ENCODE assay signal across 18 mouse cellular contexts in genomic region chr6:89381851-89382250, GRCm38 (mm10). TPM values are rescaled to one million over a fixed set of nuclear protein-coding genes. Genes with fewer than 3 reads are reported as not detected.
A peak's percentile ranks its signal among the peaks of the same experiment; 100 is the strongest.
DNase-seq lines count a peak whose midpoint lies in the region; ATAC-seq and TF ChIP-seq lines count a peak whose summit lies in the region.
"Had no signal": no experiment of that assay in that cellular context is flagged by ENCODE, and none has a peak within 500 bp of the region (broad histone marks: within the 10 kb centered on the region; RNA-seq: fewer than 3 reads in every experiment).

No protein-coding gene starts in this region.

- no peak for TF ChIP-seq POLR2A in liver, adult 2 months (IDR thresholded peaks at IDR 0.05; ENCODE audit: extremely low read depth, insufficient read depth, low read length)

- peak overlapping the region; percentile 64 for H3K27ac ChIP-seq in hindbrain, embryonic 10.5 days
- no peak overlapping the region for H3K27ac ChIP-seq in hindbrain, embryonic 16.5 days (ENCODE audit: low read depth, low read length)
- no peak overlapping the region for H3K27ac ChIP-seq in liver, adult 2 months (replicated peaks; ENCODE audit: insufficient read depth, low read depth, low read length)
- H3K27ac ChIP-seq in liver, embryonic 11.5 days (ENCODE audit: low read depth, low read length): no peak overlapping the region
- H3K27ac ChIP-seq: embryonic facial prominence, embryonic 13.5 days; forebrain, embryonic 13.5 days; heart, embryonic 10.5 days; heart, embryonic 15.5 days; hindbrain, postnatal 0 days had no signal

- no peaks in the 10 kb centered on the region for H3K36me3 ChIP-seq in hindbrain, embryonic 10.5 days
- no peaks in the 10 kb centered on the region for H3K36me3 ChIP-seq in hindbrain, embryonic 16.5 days (ENCODE audit: control insufficient read depth, insufficient read depth, low read length)
- no peaks in the 10 kb centered on the region for H3K36me3 ChIP-seq in liver, adult 2 months (ENCODE audit: control insufficient read depth, insufficient read depth, low read length)
- H3K36me3 ChIP-seq in liver, embryonic 11.5 days (ENCODE audit: control insufficient read depth, insufficient read depth, low read length): no peaks in the 10 kb centered on the region
- H3K36me3 ChIP-seq: embryonic facial prominence, embryonic 13.5 days; heart, embryonic 10.5 days; heart, embryonic 15.5 days had no signal

- no peak overlapping the region for H3K4me3 ChIP-seq in hindbrain, embryonic 10.5 days
- no peak overlapping the region for H3K4me3 ChIP-seq in hindbrain, embryonic 16.5 days (ENCODE audit: low read length)
- H3K4me3 ChIP-seq in liver, adult 2 months (ENCODE audit: insufficient read depth, low read depth, low read length): no peak overlapping the region
- no peak overlapping the region for H3K4me3 ChIP-seq in liver, embryonic 11.5 days (ENCODE audit: low read depth, low read length)
- H3K4me3 ChIP-seq: embryonic facial prominence, embryonic 13.5 days; forebrain, embryonic 13.5 days; heart, embryonic 10.5 days; heart, embryonic 15.5 days had no signal

- H3K9ac ChIP-seq in hindbrain, embryonic 16.5 days (ENCODE audit: low read depth, low read length): no peak overlapping the region
- no peak overlapping the region for H3K9ac ChIP-seq in liver, adult 2 months (ENCODE audit: low read depth, low read length)
- no peak overlapping the region for H3K9ac ChIP-seq in liver, embryonic 11.5 days (ENCODE audit: low read depth, low read length)
- H3K9ac ChIP-seq: embryonic facial prominence, embryonic 13.5 days; forebrain, embryonic 13.5 days; heart, embryonic 15.5 days had no signal

- no peak for TF ChIP-seq CTCF in liver, adult 2 months (IDR thresholded peaks at IDR 0.05; ENCODE audit: low read depth, low read length)

- peaks cover 35% of the 10 kb centered on the region for H3K4me1 ChIP-seq in hindbrain, embryonic 10.5 days (replicated peaks)
- no peaks in the 10 kb centered on the region for H3K4me1 ChIP-seq in hindbrain, embryonic 16.5 days (ENCODE audit: control insufficient read depth, insufficient read depth, low read depth, low read length)
- H3K4me1 ChIP-seq in liver, adult 2 months (ENCODE audit: control insufficient read depth, insufficient read depth, low read length): no peaks in the 10 kb centered on the region
- no peaks in the 10 kb centered on the region for H3K4me1 ChIP-seq in liver, embryonic 11.5 days (replicated peaks; ENCODE audit: control insufficient read depth, insufficient read depth, low read length)
- H3K4me1 ChIP-seq: embryonic facial prominence, embryonic 13.5 days; forebrain, embryonic 13.5 days had no signal

- H3K27me3 ChIP-seq in hindbrain, embryonic 10.5 days (ENCODE audit: insufficient read depth, poor library complexity, severe bottlenecking): peaks cover 13% of the 10 kb centered on the region; the same call in 1 of the 2 replicates
- H3K27me3 ChIP-seq in hindbrain, embryonic 16.5 days (replicated peaks; ENCODE audit: control insufficient read depth, insufficient read depth, low read length): no peaks in the 10 kb centered on the region
- H3K27me3 ChIP-seq in liver, adult 2 months (ENCODE audit: control insufficient read depth, insufficient read depth, low read length): no peaks in the 10 kb centered on the region
- H3K27me3 ChIP-seq in liver, embryonic 11.5 days (replicated peaks; ENCODE audit: control insufficient read depth, insufficient read depth, low read length): no peaks in the 10 kb centered on the region
- H3K27me3 ChIP-seq: embryonic facial prominence, embryonic 13.5 days; forebrain, embryonic 13.5 days; heart, embryonic 15.5 days had no signal

- no peaks in the 10 kb centered on the region for H3K9me3 ChIP-seq in hindbrain, embryonic 10.5 days
- no peaks in the 10 kb centered on the region for H3K9me3 ChIP-seq in hindbrain, embryonic 16.5 days (ENCODE audit: control insufficient read depth, low read length)
- H3K9me3 ChIP-seq in liver, embryonic 11.5 days (ENCODE audit: control insufficient read depth, low read length): no peaks in the 10 kb centered on the region
- H3K9me3 ChIP-seq: embryonic facial prominence, embryonic 13.5 days; forebrain, embryonic 13.5 days; heart, embryonic 10.5 days; heart, embryonic 15.5 days had no signal

- no peak overlapping the region for H3K4me2 ChIP-seq in hindbrain, embryonic 16.5 days (ENCODE audit: low read length)
- no peak overlapping the region for H3K4me2 ChIP-seq in liver, embryonic 11.5 days
- H3K4me2 ChIP-seq: embryonic facial prominence, embryonic 13.5 days; forebrain, embryonic 13.5 days; heart, embryonic 15.5 days had no signal

- no peaks in the 10 kb centered on the region for H3K79me2 ChIP-seq in liver, adult 2 months (ENCODE audit: control insufficient read depth, insufficient read depth, low read length)

- 6% methylated on average over 5 of the region's 5 CpGs for WGBS in hindbrain, embryonic 10.5 days
- WGBS in hindbrain, embryonic 16.5 days: 24% methylated on average over 5 of the region's 5 CpGs
- 52% methylated on average over 5 of the region's 5 CpGs for WGBS in liver, adult 2 months
- WGBS in liver, embryonic 11.5 days: 69% methylated on average over 5 of the region's 5 CpGs

- no peak for ATAC-seq in hindbrain, embryonic 16.5 days
- ATAC-seq in liver, embryonic 11.5 days (replicated peaks; ENCODE audit: low FRiP score): no peak
- ATAC-seq: forebrain, embryonic 13.5 days; hindbrain, postnatal 0 days had no signal

- DNase-seq in hindbrain, embryonic 10.5 days (ENCODE audit: low spot score): peak; percentile 35
- peak; percentile 53 for DNase-seq in liver, adult 2 months (ENCODE audit: extremely low read depth, low read depth, low spot score)
- no peak for DNase-seq in liver, embryonic 11.5 days (ENCODE audit: low spot score)
- peak; percentile 55 for DNase-seq in embryo, embryonic 9.5 days (ENCODE audit: extremely low spot score)
- no peak for DNase-seq in cerebellum, adult 11 months
- DNase-seq in gastrocnemius, postnatal 4 days (ENCODE audit: low spot score in 2 of 2): no peak
- DNase-seq: adrenal gland, postnatal 10 days; cerebellum, adult 11-12 months; cerebellum, adult 9-10 months; gastrocnemius, postnatal 36 days; heart, adult 18-20 months; heart, postnatal 14 days had no signal

RNA-seq across cellular contexts. Expression of gene Plxna1, which starts 19.4 kb away (rescaled TPM):
- 29.1 and 35.5 TPM in 2 replicates for polyA plus RNA-seq in hindbrain, embryonic 10.5 days (2016; fragmentation: Nextera tagmentation; extraction: Ambion mirVana)
- 21.6 and 44.7 TPM in 2 replicates for polyA plus RNA-seq in hindbrain, embryonic 16.5 days (2015; fragmentation: Nextera tagmentation; extraction: Ambion mirVana)
- total RNA-seq in liver, adult 2 months (2014; rRNA removed): 2.6 and 4.6 TPM in 2 replicates
- 5.7 and 6.5 TPM in 2 replicates for polyA plus RNA-seq in liver, adult 2 months (2012; rRNA removed)
- 7.5 and 7.7 TPM in 2 replicates for polyA plus RNA-seq in liver, embryonic 11.5 days (2014; fragmentation: Nextera tagmentation; extraction: Ambion mirVana)
- 10 to 100 TPM; 47.6 to 48.1 TPM for total RNA-seq in gastrocnemius, postnatal 4 days (2021)

Comparison
In these comparisons a context has a peak if more than half of its experiments do, and no peak if none do; other contexts are left out.
1. DNase-seq: peak in hindbrain, embryonic 10.5 days (single experiment), liver, adult 2 months (single experiment) and embryo, embryonic 9.5 days (single experiment); none in liver, embryonic 11.5 days (single experiment), cerebellum, adult 11 months (single experiment) and gastrocnemius, postnatal 4 days (0 of 2).